Mouse (Mus musculus) G1E (cell line): ENCODE data around the gene Epor.

ENCODE experiments used
- CTCF ChIP-seq: IDR thresholded peaks from 2 replicates; pipeline ENCODE4 v1.5.1; 2012; ENCODE audit warnings: low read depth, low read length, inconsistent platforms, mixed read lengths
- GATA1 ChIP-seq: IDR thresholded peaks from 2 replicates; pipeline ENCODE4 v1.6.1; 2012; ENCODE audit warnings: borderline replicate concordance, low read length, inconsistent platforms, mixed read lengths
- TAL1 ChIP-seq: conservative IDR thresholded peaks from 2 replicates; pipeline ENCODE4 v1.6.1; 2012; ENCODE audit warnings: low read depth, low read length, inconsistent platforms, mixed read lengths

DNA sequence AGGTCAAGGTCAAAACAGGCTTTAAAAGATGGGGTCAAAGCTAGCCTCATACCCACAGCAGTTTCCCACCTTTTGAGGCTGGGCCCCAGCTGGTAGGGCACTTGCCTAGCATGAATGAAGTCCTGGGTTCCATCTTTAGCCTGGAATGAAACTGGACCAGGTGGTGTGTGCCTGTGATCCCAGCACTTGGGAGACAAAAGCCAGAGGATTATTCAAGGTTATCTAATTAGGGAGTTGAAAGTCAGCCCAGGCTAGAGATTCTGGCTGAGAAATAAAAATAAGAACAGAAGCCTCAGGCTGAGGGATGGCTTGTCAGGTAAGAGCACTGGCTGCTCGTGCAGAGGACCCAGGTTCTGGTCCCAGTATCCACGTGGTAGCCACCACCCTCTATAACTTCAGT lies 31.3 kb downstream of the Epor start:
- TF ChIP-seq GATA1 (no peak), CTCF (no peak), TAL1 (no peak)
